Mouse (Mus musculus): ENCODE measurements around the gene Palm3.

The Palm3 gene

DNA sequence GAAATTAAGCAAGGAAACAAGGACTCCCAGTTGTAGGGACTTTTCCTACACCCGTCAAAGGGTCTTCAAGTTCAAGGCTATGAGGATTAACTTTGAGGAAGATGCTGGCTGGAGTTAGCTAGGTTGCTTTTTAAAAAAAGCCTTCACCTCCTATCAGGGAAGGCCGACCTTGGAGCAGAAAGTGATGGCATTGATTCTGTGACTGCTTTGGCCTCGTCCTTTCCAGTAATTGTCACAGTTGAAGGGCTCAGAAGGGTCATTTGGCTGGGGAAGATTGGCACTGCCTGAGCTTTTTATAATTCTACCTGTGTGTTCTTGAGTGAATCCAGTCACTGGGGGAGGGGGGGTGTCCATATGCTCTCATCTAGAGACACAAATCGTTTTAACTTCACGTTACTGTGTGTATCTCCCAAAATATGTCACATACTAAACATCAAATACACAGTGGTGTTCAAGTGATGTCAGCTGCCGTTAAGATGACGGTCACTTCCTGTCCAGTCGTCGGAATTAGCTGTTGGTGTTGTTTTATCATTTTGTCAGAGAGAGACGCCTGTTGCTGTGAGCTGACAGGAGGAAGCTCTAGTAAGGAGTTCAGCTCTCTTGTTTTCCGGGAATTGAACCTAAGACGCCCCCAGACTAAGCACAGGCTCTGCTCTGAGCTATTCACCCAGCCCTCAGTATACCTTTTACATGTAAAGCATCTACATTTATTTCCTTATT lies 47.2 kb downstream of the Palm3 start:
- no peak for DNase-seq

DNA sequence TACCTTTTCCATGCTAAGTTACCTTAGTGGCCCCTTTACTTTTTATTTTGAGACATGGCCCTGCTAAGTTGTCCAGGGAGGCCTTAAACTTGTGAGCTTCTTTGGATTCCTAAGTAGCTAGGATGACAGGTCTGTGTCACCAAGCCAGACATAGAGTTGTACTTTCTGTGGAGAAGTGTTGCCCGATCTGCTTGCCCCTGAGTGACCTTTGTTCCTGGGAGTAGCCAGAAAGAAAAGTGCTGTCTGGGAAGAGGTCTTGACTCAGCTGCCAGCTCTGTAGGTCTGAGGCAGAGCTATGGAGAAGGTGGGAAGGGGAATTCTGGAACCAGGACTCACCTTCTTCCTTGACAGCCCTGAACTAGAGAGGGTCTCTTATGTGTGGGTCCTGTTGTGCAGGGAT lies 47.9 kb downstream of the Palm3 start:
- no peak for DNase-seq

DNA sequence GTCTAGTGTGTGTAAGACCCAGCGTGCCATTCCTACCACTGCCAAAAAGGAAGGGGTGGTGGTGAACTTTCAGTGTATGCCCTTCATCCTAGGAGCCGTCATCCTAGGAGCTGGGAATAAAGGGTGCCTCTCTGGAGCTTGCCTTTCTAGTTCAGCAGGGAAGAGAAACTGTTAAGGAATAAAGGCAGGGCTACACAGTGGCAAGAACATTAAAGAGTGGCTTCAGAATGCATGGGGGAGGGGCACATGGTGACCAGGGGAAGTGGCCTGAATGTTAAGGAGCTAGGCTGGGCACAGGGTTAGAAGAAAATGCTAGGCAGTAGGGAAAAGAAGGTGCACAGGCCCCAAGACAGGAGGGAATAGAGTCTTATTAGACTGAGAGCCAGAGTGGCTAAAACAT lies 48.5 kb downstream of the Palm3 start:
- DNase-seq = no peak

DNA sequence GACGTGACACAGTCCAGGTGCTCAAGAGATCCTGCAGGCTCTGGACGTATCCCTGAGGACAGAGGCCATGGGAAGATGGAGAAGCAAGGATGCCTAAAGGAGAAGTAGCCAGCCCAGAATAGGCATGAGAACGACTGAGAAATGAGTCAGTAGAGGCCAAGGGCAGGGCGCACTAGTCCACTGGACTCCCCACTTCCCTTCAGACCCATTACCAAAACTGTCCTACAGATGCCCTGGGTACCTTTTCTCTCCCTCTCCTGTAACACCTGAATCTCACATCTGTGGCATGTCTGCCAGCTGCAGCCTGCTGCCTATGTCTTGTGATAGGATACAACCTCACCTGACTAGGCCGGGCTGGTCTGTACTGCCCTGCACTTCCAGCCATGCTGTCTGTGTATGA lies 49.0 kb downstream of the Palm3 start:
- DNase-seq = no peak

GRCm38 (mm10) chr8:84070667-84071066 lies 49.4 kb downstream of the Palm3 start:
- DNase-seq = peak; percentile 89

- DNase-seq = no peak
Observed at GRCm38 (mm10) chr8:84071921-84072320, 50.6 kb downstream of the Palm3 start.

DNA sequence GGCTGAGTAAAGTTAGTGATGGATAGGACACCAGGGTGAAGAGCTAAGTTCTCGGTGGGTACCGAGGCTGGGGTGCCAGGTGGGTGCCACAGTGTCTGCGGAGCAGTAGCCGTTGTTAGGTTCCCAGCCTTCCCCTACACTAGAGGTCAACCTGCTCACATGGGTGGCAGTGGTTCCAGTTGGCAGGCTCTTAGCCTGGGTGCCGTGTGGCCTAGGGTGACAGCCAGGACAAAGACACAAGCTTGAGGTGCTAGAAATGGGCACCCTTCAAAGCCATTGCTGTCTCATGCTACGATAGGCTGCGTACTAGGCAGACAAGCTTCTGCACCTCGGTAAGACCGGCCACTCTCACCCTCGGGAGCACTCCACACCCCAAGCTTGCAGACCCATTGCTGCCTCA lies 51.0 kb downstream of the Palm3 start:
- no peak for DNase-seq

DNA sequence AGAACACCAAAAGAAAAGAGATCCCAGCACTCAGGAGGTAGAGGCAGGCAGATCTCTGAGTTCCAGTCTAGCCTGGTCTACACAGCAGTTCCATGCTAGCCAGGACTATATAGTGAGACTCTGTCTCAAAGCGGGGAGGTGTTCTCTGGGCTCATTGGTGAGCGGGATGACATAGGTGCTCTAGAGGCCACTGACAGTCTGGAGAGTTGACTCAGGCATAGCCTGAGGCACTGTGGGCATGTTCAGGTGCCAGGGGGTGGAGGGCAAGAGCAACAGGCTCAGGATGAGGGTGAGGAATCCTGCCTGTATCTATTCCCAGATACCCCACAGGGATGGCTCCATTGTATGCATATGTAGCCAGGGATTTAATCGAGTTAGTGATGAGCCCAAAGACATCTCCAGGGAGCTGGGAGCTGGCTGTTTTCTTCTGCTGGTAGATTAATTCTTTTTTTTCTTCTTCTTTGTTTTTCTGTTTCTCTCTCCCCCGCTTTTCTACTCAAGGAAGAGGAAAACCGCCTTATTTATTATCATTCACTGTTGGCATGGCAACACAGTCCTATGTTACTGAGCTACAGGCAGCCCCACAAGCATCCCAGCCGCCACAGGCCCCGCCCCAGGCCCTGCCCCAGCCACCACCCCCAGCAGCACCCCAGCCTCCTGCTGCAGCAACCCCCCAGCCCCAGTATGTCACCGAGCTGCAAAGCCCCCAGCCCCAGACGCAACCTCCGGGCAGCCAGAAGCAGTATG lies 52.1 kb downstream of the Palm3 start:
- DNase-seq = no peak

- DNase-seq = no peak
Observed at GRCm38 (mm10) chr8:84076412-84076811, 55.1 kb downstream of the Palm3 start.

DNA sequence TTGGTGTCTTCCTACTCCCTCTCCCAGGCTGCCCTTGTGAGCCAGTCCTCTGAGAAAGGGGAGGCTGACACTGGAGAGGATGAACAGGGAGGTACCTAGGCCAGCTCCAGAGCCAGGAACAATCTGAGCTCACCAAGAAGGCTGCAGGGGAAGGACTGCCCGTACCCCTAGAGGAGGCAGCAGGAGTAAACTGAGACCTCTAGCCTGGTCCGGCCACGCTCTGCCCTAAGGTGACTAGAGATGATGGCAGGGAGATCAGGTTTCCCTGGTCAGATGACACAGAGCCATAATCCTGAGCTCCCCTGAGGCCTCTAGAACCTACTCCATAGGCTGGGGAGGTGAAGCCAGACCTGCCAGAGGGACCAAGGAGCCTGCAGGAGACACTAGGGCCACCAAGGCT lies 55.6 kb downstream of the Palm3 start:
- DNase-seq = no peak

GRCm38 (mm10) chr8:84079206-84079605 lies 57.9 kb downstream of the Palm3 start:
- DNase-seq = no peak

Data from layer of hippocampus, adult 9-11 months (tissue).